Mouse (Mus musculus) T-helper 2 cell (primary cell): ENCODE results near the gene Dusp6.

Source experiments
- in situ Hi-C: fragments of 300-600 bp; cut with MboI, MseI; formaldehyde crosslinking; loops from one replicate; pipeline ENCODE4 v1.15.1; 2025; ENCODE audit warnings: high pct_unique_total_duplicates

Gene Dusp6

DNA sequence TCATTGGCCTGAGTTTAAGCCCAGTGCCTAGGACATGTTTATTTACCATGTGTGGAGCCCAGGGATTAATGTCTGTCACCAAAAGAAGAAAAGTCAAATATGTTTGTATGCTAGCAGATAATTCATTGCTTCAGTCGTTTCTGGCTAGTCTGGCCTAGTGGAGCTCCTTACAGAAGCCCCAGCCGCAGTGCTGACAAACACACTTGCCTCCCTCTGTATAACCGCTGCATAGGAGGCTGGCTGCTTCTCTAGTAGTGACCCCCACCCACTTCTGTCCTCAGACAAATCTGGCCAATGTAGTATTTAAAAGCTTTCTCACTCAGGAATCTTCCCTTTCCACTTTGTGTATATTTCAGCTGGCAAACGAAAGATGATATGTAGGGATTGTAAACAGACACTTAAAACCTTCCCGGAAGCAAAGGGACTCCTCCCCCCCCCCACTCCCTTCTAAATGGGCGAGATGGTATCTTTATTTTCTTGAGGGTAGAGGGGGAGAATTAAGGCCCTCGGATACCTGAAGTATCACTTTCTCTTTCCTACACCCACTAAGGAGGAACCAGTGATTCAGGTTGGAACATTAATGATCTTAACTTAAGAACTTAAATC, 18.3 kb upstream of the Dusp6 start:
- in situ Hi-C loops: loop anchor here (10.0 kb wide), 1 partner anchor 50 kb away; no protein-coding TSS in a partner anchor

DNA sequence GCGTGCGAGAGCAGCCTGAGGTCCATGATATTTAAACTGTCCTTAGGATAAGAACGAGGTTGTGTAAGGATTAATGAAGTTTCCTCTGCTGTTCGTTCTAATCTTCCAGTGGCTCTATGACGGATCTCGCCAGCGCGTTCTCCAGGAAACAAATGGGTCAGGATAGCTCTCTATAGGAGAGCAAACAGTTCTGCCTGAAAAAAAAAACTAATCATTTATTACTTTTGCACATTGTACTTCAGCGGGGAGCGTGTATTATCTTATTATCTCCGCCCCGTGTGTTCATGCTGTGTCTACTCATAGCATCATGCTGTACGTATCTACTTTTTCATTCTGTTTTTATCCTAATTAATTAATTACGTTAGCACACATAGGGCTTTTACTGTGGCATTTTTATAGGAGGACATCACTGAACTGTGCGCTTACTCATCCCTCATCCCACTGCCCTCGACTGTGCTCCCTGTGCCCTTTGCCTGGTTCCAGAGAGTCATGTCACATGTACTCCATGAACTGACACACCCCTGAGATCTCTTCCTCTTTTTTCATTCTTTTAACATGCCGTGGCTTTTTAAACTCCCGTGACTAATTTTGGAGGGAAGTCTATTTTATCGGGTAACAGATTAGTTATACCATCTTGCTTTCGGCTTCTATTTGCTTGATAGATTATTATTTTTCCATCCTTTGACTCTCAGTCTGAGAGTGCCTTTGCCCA, 16.1 kb upstream of the Dusp6 start:
- in situ Hi-C loops: loop anchor here (10.0 kb wide), 1 partner anchor 52 kb away; no protein-coding TSS in a partner anchor

DNA sequence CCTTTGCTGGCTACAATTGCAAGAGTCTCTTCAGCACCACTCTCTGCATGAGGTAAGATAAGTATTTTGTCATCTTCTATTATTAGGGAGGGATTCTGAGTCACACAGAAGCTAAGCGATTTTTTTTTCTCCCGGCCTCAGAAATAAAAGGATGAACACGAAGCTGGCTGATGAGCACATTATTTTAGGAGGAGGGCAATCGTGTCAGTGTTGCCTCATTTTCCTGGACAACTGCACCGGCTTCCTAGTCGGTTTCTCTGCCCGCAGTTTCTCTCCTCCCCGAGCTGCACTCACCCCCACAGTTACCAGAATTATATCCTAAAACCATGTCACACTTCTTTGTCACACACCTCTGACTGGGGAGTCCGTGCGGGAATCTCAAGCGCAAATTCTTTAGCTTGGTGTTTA, 12.2 kb upstream of the Dusp6 start:
- in situ Hi-C loops: no loop called here

DNA sequence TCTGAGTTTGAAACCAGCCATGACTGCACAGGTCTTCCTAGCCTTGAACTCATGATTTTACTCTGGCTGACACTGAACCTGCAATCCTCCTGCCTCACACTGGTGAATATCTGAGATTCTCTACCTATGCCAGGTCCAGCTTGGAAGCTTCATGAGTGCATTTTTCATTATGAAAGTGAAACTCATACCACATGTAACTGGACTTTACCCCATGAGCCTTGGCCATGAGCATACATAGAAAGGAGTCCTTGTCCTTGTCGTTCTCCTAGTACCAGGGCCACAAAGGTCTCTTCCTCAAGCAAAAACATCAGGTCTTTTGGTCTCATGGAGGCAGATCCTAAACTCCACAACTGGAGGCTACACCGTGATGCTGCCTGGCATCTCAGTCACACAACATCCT, 9.6 kb upstream of the Dusp6 start:
- in situ Hi-C loops: no loop called here

DNA sequence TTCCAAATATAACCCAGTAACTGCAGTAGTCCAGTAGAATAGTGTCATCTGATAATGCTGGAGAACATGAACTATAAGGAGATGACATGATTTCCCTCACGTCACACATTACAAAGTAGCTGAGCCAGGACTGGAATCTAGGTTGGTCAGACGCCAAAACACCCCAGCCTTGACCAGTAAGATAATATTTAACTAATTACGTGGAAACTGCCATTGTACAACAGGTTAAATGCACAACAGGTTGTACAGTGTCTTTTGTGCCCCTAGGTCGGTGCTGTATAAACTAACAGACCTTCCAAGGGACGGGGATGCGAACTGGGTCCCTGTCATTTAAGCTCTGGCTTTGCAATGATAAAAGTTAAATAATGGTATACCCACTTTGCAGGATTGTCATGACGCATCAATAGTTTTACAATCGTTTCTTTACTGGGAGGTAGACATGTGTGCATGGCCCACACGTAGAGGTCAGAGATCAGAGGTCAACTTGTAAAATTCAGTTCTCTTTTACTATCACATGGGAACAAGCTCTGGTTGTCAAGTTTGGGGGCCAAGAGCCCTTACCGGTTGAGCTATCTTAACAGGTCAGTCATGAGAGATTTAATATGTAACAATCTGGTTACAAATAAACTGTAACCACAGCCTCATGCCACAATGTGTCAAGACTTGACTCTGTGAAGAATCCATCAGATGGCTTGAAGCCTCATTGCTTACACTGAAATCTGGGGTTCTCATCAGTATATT, 7.0 kb upstream of the Dusp6 start:
- in situ Hi-C loops: no loop called here

DNA sequence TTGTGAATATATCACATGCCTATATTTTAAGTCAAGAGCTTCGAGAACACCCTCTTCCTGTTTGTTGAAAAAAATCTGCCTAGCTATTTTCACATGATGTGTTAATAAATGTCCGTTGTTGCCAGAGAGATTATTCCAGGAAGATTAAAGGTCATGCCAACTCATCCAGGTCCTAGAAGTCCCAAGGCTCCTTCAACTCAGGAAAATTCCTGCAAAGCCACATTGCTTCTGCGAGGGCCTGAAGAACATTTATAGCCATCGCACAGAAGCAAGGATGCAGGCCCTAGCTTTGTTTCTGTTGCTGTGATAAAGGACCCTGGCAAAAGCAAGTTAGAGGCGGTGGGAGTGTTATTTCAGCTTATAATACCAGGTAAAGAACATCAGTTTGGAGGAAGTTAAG, 5.5 kb upstream of the Dusp6 start:
- in situ Hi-C loops: no loop called here

DNA sequence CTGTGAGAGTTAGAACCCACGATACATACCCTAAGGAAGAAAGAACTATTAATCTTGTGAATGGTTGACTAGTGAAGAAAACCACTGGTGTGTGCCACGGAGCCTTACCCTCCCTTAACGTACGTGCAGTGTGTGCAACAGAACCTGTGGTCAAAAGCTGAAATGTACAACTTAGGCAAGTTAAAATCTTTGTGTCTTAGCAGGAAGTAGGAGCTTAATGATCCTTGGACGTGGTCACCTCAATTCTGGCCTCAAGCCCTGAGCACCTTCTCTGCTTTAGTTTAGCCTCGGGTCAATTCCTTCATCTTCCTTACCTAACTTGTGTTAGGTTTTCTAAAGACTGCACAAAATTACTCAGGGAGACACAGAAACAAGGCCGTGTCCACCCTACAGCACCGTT, 3.2 kb upstream of the Dusp6 start:
- in situ Hi-C loops: loop anchor here (5.0 kb wide), 1 partner anchor 63 kb away; no protein-coding TSS in a partner anchor

DNA sequence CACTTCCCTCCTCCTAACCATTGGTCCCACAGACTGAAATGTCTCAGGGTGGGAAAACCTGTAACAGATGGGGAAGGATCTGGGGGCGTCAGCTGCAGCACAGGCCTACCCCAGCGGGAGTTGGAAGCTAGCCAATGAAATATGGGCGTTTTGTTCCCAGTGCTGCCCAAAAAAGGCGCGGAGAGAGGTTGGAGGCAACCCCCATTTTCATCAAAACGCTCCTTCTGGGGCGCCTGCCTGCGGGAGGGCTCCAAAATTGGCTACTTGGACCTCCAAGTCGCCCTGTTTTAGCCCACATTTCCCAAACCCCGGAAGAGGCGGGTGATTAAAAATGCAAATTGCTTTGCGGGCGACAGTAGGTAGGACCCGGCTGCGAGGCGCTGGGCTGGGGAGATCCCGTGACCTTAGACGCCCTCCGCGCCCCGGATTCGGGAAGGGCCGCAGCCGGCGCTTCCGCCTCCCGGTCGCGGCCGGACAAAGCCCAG, 1.8 kb upstream of the Dusp6 start:
- in situ Hi-C loops: loop anchor here (5.0 kb wide), 1 partner anchor 64 kb away; no protein-coding TSS in a partner anchor

DNA sequence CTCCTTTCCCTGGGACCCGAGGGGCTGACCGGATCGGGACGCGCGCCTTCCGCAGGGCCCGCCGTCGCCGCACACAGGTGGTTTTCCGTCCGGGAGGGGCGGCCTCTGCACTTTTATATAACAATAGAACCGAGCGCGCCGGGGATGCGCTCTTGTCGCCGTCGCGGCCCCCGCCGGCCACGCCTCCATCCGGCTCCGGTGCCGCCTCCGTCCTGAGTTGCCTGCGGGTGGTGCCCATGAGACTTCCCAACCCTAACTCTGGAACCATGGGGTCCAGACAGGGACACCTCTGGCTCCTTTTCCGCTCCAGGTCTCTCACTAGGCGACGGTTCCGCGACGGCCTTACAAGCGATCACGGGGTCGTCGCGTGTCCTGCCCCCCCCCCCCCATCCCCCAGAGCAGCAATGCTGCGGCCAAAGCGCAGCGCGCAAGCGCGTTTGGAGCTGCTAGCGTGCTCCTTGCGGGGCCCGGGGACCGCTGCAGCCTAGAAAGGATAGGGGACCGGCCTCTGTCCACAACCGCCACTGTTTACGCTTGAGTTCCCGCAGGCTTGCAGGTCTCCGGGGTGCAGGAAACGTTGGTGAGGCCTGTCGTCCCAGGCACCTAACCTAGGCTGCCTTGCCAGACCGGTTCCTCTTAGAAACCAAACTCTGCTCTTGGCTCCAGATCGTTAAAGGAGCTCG, 1.3 kb upstream of the Dusp6 start:
- in situ Hi-C loops: loop anchor here (5.0 kb wide), 1 partner anchor 64 kb away; no protein-coding TSS in a partner anchor

DNA sequence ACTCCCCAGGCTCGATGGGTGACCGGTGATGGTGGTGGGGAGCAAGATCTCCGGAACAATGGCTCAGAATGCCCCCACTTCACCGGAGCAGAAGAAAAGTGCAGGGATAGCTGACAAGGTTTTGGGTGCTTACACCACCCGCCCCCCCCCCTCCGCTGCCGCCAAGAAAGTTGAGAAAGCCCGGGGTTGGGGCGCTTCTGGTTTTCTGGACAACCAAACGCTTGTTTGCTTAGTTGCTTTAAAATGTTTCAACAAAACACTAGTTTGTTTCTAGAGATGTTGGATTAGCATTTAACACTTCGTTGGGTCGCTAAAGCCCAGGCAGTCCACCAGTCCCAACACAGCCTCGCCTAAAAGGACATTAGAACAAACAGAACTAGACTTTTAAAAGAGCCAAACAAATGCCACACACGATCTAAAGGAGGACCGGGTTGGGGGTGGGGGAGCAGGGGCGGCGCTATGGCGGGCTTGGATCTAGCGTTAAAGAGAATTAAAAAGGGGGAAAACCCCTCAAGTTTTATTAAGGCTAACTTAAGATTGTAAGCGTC, 638 bp upstream of the Dusp6 start:
- in situ Hi-C loops: loop anchor here (5.0 kb wide), 1 partner anchor 65 kb away; no protein-coding TSS in a partner anchor

DNA sequence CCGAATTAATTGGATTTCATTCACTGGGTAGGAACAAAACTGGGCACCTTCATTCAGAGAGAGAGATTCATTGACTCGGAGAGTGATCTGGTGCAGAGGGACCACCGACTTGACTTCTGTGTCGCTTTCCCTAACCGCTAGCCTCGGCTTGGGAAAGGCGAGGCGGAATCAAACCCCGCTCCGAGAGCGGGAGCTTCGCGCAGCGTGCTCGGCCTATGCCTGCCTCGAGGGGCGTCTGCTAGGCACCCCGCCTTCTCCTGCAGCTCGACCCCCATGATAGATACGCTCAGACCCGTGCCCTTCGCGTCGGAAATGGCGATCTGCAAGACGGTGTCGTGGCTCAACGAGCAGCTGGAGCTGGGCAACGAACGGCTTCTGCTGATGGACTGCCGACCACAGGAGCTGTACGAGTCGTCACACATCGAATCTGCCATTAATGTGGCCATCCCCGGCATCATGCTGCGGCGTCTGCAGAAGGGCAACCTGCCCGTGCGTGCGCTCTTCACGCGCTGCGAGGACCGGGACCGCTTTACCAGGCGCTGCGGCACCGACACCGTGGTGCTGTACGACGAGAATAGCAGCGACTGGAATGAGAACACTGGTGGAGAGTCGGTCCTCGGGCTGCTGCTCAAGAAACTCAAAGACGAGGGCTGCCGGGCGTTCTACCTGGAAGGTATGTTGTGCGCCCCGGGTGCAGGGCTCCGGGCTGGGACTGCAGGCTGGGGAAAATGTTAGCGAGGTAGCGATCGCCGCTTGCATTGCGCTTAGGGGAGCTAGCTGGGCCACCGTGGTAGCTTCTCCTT, 589 bp downstream of the Dusp6 start:
- in situ Hi-C loops: loop anchor here (5.0 kb wide), 1 partner anchor 66 kb away; no protein-coding TSS in a partner anchor

DNA sequence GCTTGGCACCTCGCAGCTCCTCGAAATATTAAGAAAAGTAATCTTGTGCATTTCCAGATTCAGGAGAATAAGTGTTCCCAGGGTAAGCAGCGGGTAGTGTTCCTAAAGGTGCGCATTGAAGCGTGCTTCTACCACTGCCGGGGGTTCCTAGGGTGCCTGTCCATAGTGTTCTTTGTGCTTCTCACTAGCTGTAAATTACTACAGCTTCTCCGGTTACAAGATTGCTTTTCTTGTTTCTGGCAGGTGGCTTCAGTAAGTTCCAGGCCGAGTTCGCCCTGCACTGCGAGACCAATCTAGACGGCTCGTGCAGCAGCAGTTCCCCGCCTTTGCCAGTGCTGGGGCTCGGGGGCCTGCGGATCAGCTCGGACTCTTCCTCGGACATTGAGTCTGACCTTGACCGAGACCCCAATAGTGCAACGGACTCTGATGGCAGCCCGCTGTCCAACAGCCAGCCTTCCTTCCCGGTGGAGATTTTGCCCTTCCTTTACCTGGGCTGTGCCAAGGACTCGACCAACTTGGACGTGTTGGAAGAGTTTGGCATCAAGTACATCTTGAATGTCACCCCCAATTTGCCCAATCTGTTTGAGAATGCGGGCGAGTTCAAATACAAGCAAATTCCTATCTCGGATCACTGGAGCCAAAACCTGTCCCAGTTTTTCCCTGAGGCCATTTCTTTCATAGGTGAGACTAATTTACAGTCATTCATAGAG, 1.4 kb downstream of the Dusp6 start:
- in situ Hi-C loops: loop anchor here (5.0 kb wide), 2 partner anchors 67 to 188 kb away; no protein-coding TSS in a partner anchor

DNA sequence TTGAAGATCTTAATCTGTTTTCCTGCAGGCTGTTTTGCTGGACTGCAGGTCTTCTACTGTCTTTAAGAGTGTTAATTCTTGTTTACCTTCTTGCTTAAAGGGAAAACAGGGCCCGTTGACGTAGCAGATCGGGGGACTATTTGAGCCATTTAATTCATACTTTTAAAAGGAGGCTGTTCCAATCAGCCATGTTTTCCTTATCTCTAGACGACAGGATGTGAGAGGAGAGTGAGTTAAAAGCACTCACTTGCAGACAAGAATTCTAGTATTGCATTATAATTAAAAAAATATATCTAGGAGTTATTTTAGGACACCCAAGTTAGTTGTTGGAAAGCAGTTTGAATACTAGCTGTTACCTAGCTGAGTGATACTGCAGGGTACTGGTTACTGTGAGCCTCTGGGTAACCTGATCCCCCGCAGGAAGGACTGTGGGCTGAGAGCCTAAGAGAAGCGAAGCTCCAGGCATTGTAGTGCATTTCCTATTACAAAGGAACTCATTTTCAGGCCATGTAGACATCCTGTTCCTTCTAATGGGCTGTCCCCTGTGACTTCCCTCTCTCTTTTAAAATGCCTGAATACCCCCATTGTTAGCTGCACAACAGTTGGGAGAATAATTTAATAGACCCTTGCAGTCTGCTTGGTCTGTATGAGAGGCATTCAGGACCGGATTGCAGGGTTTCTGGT, 2.1 kb downstream of the Dusp6 start:
- in situ Hi-C loops: loop anchor here (5.0 kb wide), 1 partner anchor 187 kb away; no protein-coding TSS in a partner anchor

DNA sequence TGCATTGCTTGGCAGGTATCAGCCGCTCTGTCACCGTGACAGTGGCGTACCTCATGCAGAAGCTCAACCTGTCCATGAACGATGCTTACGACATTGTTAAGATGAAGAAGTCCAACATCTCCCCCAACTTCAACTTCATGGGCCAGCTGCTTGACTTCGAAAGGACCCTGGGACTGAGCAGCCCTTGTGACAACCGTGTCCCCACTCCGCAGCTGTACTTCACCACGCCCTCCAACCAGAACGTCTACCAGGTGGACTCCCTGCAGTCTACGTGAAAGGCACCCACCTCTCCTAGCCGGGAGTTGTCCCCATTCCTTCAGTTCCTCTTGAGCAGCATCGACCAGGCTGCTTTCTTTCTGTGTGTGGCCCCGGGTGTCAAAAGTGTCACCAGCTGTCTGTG, 3.0 kb downstream of the Dusp6 start:
- in situ Hi-C loops: loop anchor here (5.0 kb wide), 1 partner anchor 186 kb away; no protein-coding TSS in a partner anchor

DNA sequence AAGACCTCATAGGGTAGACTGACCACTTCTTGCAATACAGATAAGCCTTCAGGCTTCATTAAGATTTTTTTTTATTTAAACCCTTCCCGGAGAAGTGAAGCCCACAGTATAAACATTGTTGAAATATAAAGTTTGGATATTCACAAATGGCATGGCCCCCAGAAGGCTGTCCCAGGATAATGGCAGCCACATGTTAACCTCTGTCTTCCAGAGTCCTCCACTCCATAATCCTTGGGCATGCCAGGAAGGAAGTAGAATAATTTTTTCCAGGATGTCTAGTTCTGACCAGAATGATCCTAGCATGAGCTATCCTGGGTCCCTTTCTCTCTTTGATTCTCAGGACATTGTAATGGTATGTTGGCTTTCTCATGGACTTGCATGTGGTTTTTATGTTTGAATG, 4.6 kb downstream of the Dusp6 start:
- in situ Hi-C loops: loop anchor here (5.0 kb wide), 1 partner anchor 185 kb away; no protein-coding TSS in a partner anchor

DNA sequence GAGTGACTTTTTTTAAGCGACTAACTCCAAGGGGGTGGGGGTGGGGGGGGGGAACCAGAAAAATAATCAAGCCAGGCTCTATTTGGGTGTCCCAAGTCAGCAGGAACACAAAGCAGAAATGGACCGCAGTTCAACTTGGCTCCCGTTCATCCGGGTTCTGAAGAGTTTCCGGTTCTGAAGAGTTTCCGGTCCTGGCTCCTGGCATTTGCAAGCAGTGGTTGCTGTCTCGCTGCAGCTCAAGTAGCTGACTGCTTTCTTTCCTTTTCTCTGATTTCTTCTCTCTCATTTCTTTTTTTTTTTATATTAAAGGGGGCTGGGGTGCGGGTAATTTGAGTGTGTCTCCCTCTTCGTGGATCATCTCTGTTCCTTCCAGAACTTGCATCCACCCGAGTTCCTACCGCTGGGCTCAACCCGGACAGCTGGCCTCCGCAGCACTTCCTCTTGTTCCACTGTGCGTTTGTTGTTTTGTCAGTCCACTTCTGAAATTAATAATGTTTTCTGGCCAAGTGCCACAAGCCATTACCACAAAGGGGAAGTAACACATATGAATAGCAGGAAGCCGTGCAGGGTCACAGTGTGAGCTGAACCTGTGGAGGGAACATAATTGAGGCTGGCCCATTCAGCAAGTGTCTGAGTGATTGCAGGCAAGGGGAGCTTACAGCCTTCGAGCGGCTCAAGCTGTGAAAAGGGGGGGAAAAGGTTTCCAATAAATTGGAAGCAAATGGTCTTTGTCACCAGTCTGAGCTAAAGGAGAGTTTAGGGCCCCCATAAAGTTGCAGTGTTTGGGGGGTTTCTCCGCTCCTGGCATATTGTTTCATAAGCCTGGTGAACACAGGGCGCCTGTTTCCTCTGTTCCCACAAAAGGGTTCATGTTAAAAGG, 5.6 kb downstream of the Dusp6 start:
- in situ Hi-C loops: loop anchor here (5.0 kb wide), 1 partner anchor 184 kb away; no protein-coding TSS in a partner anchor

DNA sequence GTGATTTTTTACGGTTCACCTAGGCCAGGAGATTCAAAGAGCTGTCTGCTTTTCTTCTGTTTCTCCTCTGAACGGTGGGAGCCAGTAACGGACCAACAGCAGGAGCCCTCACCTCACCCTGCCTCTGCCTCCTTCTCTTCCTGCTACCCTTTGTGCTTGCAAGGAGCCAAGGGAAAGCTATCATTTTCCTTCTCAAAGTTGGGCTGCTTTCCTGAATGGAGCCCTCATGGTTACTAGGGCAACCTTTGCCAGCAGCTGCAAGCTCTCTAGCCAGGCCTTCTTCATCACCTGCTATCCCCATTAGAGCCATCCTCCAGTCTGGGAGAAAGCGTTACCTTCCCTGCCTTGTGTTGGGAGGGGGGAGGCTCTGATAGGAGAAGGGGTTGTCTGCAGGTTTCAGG, 6.3 kb downstream of the Dusp6 start:
- in situ Hi-C loops: loop anchor here (5.0 kb wide), 1 partner anchor 183 kb away; no protein-coding TSS in a partner anchor

DNA sequence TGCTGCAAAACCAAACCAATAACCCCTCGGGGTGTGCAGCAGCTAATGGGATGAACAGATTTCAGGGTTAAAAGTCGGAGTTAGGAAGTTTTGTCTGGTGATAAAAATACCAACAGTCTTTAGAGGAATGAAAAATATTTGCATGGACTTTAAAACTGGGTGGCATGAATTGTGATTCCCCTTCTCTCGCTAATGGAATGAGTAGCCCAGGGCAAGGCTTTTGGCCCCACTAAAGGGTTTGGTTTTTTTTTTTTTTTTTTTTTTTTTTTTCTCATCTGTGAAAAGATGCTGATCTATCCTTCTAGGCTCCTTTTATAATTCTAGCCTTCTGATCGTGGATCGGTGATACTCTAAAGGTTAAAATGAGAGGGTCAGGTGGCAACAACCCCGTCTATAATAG, 6.7 kb downstream of the Dusp6 start:
- in situ Hi-C loops: loop anchor here (5.0 to 10.0 kb wide), 2 partner anchors 115 to 183 kb away; no protein-coding TSS in a partner anchor
